Mouse (Mus musculus): ENCODE measurements around the gene Gm45785.

The Gm45785 gene

DNA sequence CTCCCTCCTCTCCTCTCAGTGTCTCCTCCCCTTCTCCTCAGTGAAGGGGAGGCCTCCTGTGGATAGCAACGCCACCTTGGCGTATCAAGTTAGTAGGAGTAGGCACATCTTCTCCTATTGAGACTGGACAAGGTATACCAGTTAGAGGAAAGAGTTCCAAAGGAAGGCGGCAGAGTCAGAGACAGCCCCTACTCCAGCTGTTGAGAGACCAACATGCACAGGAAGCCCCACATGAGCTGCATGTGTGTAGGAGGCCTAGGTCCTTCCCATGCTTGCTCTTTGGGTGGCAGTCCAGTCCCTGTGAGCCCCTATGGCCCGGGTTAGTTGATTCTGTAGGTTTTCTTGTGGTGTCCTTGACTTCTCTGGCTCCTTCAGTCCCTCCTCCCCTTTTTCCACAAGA is 22.8 kb downstream of the Gm45785 start:
- DNase-seq (ENCODE audit: low read depth, low spot score): no peak

DNA sequence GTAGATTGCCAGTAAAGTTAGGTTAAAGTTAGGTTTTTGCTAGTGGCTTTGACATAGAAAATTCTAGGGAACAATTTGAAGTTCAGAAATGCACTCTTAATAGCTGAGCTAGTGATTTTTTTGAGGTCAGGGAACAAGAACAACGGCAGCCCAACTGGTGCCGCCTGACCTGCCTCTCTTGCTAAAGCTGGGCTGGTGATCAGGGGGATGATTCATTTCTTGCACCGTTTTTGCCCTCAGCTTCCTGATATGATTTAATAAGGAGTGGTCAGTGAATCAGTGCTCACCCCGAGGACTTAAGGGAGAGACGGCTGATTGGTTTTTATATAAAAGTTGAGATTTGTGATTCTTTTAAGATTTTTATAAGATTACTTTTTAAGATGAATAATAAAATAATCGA is 24.7 kb downstream of the Gm45785 start:
- DNase-seq (ENCODE audit: low read depth, low spot score): no peak

DNA sequence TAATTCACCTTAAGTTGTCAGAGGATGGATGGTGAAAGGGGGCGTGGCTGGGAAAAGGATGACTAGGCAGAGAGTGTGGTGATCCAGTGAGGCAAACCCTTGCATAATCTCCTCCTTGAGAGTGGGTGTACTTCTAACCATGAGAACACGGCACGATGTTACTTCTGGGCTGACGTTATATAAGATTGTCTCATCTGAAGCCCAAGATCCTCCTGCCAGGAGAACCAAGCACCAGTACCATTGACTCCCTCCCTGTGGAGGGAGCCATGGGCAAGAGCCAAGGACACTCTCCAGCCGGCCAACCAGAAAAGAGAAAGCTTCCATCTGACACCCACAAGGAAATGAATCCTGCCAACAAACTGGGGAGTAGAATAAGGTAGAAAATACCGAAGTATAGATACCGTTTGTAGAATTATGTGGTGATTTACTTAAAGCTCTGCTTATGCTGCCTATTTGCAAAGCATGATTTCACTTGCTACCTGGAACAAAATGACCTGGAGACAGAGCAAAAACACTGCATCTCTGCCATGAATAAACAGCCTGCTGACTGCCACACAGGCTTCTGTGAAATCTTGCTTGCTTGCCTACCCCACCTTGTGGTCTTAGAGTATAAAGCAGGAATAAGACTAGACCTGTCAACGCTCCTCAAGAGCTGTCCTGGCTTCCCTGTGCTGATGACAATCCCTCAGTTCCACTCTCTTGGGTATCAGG is 27.8 kb downstream of the Gm45785 start:
- DNase-seq (ENCODE audit: low read depth, low spot score): peak; percentile 28

DNA sequence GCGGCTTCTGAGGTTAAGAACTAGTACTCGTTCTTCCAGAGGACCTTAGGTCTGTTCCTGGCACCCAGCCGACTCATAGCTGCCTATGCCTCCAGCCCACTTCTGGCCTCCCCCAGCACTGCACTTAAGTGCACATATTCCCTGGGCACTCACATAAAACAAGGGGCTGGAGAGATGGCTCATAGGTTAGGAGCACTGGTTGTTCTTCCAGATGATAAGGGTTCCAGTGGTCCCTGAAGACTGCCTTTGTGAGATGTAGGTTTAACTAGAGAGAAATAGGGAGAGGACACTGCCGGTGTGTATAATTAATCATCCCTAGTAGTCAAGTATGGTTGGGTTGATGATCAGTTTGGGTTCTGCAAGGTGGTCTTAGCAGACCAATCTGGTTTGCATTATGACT is 33.4 kb downstream of the Gm45785 start:
- DNase-seq (ENCODE audit: low read depth, low spot score): no peak

DNA sequence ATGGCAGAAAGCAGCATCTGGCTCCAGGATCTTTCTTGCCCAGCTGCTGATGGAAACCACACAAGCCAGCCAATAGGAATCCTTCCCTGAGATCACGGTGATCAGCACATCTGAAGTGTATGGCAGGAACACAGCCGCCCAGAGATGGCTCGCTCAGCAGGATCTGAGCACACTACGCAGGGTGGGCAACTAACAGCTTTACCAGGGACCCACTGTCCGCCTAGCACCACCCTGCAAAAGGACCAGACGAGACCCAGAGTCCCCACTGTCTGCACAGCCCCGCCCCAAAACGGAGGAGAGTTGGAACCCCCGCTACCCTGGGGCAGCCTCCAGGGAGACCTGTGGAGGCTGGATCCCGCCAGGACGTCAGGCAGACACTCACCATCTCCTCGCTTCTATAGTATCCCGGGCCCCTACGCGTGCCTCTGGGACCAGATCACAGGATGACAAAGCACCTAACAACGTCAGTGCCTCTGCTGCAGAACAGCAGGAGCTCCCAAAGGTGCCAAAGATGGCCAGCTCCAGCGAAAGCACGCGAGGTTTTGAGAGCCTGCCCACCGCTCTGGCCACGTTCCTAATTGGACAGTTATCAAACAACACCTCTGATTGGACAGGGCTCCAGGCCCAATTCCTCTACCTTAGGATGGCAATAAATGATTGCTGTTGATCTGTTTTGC is 34.3 kb downstream of the Gm45785 start, which contains the start of gene Zfp941:
Gene Zfp941 (minus strand): TSS at position 526 of the 677 bp plus-strand sequence.
- DNase-seq (ENCODE audit: low read depth, low spot score): peak; percentile 60

DNA sequence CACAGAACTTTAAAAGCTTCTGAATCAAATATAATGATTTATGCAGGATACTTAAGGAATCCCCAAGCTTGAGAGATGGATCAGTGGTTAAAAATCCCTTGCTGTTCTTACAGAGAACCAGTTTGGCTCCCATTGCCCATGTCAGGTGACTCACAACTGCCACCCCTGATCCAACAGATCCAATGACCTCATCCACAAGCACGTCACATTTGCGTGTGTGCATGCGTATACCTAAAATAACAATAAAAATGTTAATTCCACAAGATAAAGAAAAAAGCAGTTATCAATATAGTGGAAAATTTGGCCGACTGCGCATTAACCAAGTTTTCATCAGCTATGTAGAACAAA is 34.9 kb downstream of the Gm45785 start:
- no peak for DNase-seq (ENCODE audit: low read depth, low spot score)

DNA sequence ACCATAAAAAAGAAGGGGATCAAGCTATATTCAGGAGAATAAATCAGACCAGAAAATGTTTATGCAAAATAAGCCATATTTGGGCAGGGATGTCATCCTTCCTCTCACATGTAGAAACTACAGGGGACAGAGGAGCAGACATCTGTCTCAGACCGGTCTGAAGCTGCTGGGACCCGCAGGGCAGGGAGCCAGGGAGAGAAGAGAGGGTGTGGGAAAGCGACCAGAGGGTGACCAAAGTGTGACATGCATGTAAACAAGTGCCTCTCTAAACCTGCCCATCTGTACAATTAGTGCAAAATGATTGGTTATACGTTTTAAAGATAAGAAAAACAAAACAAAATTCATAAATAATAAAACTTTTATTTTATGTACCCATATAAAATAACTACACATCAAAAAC is 36.0 kb downstream of the Gm45785 start:
- no peak for DNase-seq (ENCODE audit: low read depth, low spot score)

DNA sequence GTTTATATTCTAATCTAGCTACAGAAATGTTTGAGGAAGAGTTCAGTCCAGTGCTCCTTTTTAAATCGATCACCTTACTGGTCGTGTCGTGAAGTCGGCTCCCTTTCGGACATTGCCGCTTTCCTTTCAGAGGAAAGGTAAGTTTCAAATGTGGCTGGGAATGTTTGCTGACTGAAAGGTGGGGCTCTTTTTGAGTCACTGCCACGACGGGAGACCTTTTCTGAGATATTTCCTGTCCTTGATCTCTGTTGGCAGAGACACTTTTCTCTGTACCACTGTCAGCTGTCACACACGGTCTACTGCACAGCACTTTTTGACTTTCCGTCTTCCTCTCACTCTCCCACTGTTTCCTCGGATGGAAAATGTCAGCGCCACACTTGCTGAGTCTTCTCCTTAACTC is 43.3 kb downstream of the Gm45785 start:
- DNase-seq (ENCODE audit: low read depth, low spot score): no peak

DNA sequence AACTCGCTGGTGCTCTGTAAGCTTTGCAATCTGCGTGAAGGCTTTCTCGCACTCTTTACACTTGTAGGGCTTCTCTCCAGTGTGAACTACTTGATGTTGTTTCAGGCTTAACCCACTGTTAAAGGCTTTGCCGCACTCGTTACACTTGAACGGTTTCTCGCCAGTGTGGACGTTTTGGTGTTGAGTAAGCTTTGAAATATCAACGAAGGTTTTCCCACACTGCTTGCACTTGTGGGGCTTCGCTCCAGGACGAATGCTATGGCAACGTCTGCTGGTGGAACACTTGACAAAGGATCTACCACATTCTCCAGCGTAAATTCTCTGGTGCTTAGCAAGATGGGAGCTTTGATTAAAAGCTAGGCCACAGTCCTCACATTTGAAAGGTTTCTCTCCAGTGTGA is 44.4 kb downstream of the Gm45785 start:
- DNase-seq (ENCODE audit: low read depth, low spot score): no peak

DNA sequence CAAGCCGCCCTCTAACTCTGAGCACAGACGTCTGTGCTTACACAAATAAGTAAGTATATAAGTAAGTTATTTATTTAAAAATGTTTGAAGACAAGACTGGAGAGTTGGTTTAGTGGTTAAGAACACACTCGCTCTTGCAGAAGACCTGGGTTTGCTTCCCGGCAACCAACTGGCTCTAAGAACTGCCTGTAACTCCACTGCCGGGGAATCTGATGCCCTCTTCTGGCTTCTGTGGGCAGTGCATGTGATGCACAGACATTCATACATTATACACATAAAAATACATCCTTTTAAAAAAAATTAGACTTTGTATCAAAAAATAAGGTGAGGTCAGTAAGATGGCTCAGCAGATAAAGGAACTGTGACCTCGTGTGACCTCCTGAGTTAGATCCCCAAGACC is 45.6 kb downstream of the Gm45785 start:
- peak; percentile 12 for DNase-seq (ENCODE audit: low read depth, low spot score)

DNA sequence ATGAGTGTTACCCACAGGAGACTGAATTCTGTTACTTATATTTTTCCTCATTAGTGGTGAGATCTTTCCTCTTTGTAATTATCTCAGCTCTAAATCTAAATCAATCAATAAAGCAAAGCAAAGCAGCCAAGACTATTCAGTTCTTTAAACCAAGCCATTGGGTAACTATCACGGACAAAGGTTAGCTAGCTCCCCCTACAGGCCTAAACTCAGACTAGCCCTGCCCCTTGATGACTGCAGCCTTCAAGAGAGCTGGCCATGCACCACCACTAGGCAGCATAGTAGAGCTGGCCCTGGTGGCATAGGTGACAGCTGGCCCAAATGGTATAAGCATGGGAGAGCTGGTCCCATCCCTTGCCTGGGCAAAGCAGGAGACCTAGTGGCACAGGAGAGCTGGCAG is 50.4 kb downstream of the Gm45785 start:
- peak; percentile 23 for DNase-seq (ENCODE audit: low read depth, low spot score)

DNA sequence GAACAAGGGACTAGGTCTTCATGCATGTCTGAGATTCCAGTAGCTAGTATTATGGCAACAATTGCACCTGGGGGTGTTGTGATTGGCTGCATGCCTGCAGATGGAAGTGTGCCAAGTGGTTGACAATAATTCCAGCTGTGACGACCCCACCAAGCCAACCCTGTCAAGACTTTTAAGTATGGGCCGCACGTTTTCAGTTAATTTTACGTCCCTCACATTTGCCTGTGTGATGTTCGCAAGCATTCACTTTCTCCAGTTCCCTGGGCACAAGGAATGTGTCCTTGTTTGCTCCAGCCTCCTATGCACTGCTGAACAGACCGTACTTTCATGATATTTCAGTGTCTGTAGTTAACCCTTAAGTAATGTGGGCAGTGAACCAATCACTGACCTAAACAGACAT is 53.5 kb downstream of the Gm45785 start:
- DNase-seq (ENCODE audit: low read depth, low spot score): no peak

DNA sequence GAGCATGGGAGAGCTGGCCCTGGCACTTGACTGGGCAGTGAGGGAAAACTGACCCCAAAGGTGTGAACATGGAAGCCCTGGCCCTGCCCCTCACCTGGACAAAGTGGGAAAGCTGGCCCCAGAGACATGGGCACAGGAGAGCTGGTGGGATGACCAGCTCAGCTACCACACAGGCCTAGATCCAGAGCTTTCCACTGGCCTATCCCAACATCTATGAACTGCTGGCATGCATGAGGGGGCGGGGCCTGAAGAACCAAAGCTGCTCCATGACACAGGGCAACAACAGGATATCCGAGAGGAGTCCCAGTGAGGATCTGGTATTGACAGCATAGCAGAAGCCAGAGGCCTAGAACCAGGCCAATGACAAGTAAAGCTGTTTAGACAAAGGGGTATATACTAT is 57.9 kb downstream of the Gm45785 start:
- DNase-seq (ENCODE audit: low read depth, low spot score): no peak

DNA sequence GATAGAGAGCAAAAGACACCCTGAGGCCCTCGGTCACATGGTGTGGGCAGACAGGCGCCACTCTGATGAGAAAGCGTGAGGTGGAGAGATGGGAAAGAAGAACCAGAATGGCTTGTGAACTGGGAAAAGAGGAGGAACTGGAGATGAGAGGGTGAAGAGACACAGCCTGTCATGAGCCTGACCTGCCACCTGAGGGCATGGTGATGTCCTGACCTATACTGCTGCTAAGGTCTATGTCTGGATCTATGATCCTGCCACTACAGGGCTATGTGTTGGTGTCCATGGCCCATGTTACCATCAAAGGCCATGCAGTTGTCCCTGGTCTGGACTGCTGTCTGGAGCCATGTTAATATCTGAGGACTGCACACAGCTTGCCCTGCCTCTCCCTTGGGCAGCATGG is 58.5 kb downstream of the Gm45785 start:
- no peak for DNase-seq (ENCODE audit: low read depth, low spot score)

DNA sequence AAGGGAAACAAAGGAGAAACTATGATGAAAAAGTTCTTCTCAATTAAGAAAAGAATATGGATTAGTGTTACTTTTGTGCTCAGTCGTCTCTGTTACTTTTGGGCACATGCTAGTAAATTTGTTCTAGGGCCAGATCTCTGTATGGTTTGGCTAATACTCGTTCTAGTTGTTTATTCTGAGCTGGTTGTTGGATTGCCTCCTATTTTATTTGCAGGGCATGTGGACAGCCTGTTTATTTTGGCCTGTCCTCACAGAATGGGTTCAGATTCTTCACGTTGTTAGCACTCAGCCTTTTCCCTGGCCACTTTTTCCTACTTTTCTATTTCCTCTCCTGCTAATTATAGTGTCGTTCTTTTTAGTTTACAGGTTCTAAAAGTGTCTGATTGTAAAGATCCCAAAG is 62.6 kb downstream of the Gm45785 start:
- DNase-seq (ENCODE audit: low read depth, low spot score): no peak

DNA sequence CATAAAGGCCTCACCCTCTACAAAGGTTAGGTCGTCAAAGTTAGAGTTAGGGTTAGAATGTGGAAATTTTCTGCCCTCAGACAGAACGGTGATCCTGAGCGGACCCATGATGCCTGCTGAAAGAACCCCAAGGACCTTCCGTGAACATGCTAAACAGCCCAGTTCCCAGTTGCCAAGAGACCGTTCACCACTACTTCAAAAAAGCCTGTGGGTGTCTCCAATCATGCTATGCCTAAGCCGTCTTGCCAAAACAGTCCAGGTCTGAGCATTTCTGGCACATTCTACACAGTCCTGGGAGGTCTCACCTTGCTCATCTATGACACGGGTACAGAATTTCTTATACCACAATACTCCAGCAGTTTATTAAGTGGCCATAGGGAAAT is 68.1 kb downstream of the Gm45785 start:
- DNase-seq (ENCODE audit: low read depth, low spot score): no peak

DNA sequence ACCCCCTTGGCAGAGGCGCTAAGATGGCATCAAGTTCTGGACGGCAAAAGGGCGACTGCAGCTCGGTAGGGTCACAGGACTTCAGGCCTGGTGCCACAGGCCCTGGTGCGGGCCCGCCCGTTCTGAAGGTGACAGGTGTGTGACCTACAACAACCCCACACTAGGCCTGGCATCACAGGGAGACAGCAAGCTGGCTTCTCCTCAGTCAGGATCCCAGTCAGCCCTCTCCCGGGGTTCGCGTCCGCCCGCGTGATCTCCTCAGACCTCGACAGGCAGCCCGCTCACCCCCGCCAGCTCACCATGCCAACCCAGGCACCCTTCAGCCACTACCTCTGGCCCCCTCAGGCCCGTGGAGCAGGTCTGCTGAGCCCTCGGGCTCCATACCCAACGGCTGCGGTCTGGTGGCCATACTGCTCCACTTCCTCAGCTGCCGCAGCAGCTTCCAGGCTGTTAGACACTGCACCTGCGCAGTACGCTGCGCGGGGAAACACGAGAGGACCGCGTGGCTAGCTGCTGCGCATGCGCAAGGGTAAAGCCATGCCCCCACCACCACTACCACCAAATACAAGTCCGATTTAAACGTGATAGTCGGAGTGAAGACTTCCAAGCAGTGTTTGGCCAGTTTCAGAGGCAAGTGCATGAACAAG is 68.6 kb downstream of the Gm45785 start, which contains the start of gene Syce1:
Gene Syce1 (minus strand): TSS at position 447 of the 647 bp plus-strand sequence.
- DNase-seq (ENCODE audit: low read depth, low spot score): no peak

DNA sequence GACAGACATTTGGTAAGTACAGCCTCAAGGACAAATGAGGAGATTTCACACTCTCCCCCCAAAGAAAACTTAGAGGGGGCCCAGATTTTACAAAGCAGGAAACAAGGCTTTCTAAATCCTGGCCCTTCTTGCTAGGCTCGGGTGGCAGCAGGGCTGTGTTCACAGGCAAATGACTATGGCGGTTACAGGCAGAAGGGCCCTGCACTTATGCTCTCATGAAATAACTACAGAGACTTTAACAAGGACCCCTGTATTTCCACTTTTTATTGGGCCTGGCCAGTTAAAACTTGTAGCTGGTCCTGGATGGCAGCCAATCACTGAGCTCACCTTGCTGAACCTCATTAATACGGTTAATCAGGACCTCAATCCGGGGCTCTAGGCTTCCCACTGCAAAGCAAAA is 75.6 kb downstream of the Gm45785 start:
- DNase-seq (ENCODE audit: low read depth, low spot score): peak; percentile 20

Measured in forelimb bud, embryonic 11.5 days (tissue).